Mouse (Mus musculus) stomach, postnatal 0 days (tissue): Measurements from ENCODE around the gene Ift57.

Experiments used
- CTCF ChIP-seq: IDR thresholded peaks from 2 replicates; pipeline ENCODE4 v1.5.1; 2016; ENCODE audit warnings: antibody characterized with exemption, low read depth, mild to moderate bottlenecking, moderate library complexity
- EP300 ChIP-seq: optimal IDR thresholded peaks from 2 replicates; pipeline ENCODE3; 2016; ENCODE audit warnings: antibody characterized with exemption

DNA sequence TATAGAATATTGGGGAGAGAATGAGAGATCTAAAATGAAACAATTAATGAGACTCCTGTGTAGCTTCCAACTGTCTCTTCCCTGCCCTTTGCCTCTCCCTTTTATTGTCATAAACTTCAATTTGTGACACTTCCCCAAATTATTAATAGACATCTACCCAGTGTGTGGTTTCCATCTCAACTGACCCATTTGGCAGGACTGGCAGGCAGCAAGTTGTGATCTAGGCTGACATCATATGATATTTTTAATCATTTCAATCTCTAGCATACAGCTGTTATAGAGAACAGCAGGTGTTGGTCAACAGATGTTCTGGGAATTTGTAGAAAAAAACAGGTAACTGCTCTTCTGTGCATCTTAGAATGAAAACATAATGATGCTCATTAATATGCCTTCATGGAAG lies 84.3 kb downstream of the Ift57 start:
- TF ChIP-seq CTCF (no peak), EP300 (no peak)
